Mouse (Mus musculus) adrenal gland, postnatal 10 days (tissue): ENCODE measurements around the gene Vars. TPM values are rescaled to one million over a fixed set of nuclear protein-coding genes. Genes with fewer than 3 reads are reported as not detected.
A peak's percentile ranks its signal among the peaks of the same experiment; 100 is the strongest.

Experiments used
- DNase-seq: peaks from one replicate; pipeline ENCODE4 v3.0.0; 2021; ENCODE audit warnings: mixed read lengths
- total RNA-seq, 2 experiments: library from RNA; stranded (reverse); gene quantifications; 2 replicates each; pipeline ENCODE4 v1.2.3; 2021

Vars gene
- total RNA-seq, 2 experiments from 2014 or later: 56.5 to 63.0 TPM

- DNase-seq: no peak
These were observed 47.6 kb downstream of the Vars start for GRCm38 (mm10) chr17:35048149-35048931.

- DNase-seq: no peak
These were observed 48.2 kb downstream of the Vars start for GRCm38 (mm10) chr17:35048932-35049440.

GRCm38 (mm10) chr17:35049561-35050016, 48.8 kb downstream of the Vars start, which contains the start of gene Clic1:
Gene Clic1 (plus strand): TSS chr17:35049966.
- DNase-seq: peak; percentile 69

GRCm38 (mm10) chr17:35050126-35050750, 49.5 kb downstream of the Vars start:
- peak; percentile 86 for DNase-seq

- peak; percentile 78 for DNase-seq
These were observed 50.6 kb downstream of the Vars start for GRCm38 (mm10) chr17:35051156-35052086.

- no peak for DNase-seq
These were observed 51.5 kb downstream of the Vars start for GRCm38 (mm10) chr17:35052271-35052798.

GRCm38 (mm10) chr17:35055691-35056495, 55.1 kb downstream of the Vars start:
- DNase-seq: no peak

GRCm38 (mm10) chr17:35057090-35057489, 56.3 kb downstream of the Vars start:
- DNase-seq: no peak

GRCm38 (mm10) chr17:35058316-35058715, 57.5 kb downstream of the Vars start:
- DNase-seq: no peak

GRCm38 (mm10) chr17:35058911-35059892, 58.4 kb downstream of the Vars start, which contains the start of gene Ddah2:
Gene Ddah2 (plus strand): TSS chr17:35059035.
- peak; percentile 92 for DNase-seq

GRCm38 (mm10) chr17:35060071-35060470, 59.3 kb downstream of the Vars start:
- DNase-seq: no peak

- DNase-seq: no peak
These were observed 60.0 kb downstream of the Vars start for GRCm38 (mm10) chr17:35060737-35061297.

GRCm38 (mm10) chr17:35061299-35061698, 60.5 kb downstream of the Vars start:
- no peak for DNase-seq

GRCm38 (mm10) chr17:35063466-35063865, 62.7 kb downstream of the Vars start:
- no peak for DNase-seq

GRCm38 (mm10) chr17:35064378-35064877, 63.6 kb downstream of the Vars start:
- no peak for DNase-seq

GRCm38 (mm10) chr17:35064951-35065947, 64.5 kb downstream of the Vars start, which contains the start of gene Ly6g6c:
Gene Ly6g6c (plus strand): TSS chr17:35065388.
- DNase-seq: peak; percentile 52
